Mouse (Mus musculus): ENCODE results near the gene Dnm3. TPM values are rescaled to one million over a fixed set of nuclear protein-coding genes. Genes with fewer than 3 reads are reported as not detected.

The Dnm3 gene
- polyA plus RNA-seq, 1 experiment: 0.09 TPM

- TF ChIP-seq GATA1 (IDR thresholded peaks at IDR 0.05; ENCODE audit: low read length): no peak
Observed at GRCm38 (mm10) chr1:162217340-162217974, 260.4 kb downstream of the Dnm3 start.

GRCm38 (mm10) chr1:162216656-162217055, 261.2 kb downstream of the Dnm3 start:
- no peak for TF ChIP-seq GATA1 (IDR thresholded peaks at IDR 0.05; ENCODE audit: low read length)

GRCm38 (mm10) chr1:162215743-162216142, 262.1 kb downstream of the Dnm3 start:
- TF ChIP-seq GATA1 (IDR thresholded peaks at IDR 0.05; ENCODE audit: low read length): no peak

GRCm38 (mm10) chr1:162213066-162213465, 264.8 kb downstream of the Dnm3 start:
- no peak for TF ChIP-seq GATA1 (IDR thresholded peaks at IDR 0.05; ENCODE audit: low read length)

GRCm38 (mm10) chr1:162210529-162210928, 267.3 kb downstream of the Dnm3 start:
- no peak for TF ChIP-seq GATA1 (IDR thresholded peaks at IDR 0.05; ENCODE audit: low read length)

GRCm38 (mm10) chr1:162209487-162210149, 268.2 kb downstream of the Dnm3 start:
- TF ChIP-seq GATA1 (IDR thresholded peaks at IDR 0.05; ENCODE audit: low read length): no peak

- TF ChIP-seq GATA1 (IDR thresholded peaks at IDR 0.05; ENCODE audit: low read length): no peak
Observed at GRCm38 (mm10) chr1:162209010-162209409, 268.8 kb downstream of the Dnm3 start.

GRCm38 (mm10) chr1:162207708-162208043, 270.2 kb downstream of the Dnm3 start:
- TF ChIP-seq GATA1 (IDR thresholded peaks at IDR 0.05; ENCODE audit: low read length): no peak

- TF ChIP-seq GATA1 (IDR thresholded peaks at IDR 0.05; ENCODE audit: low read length): no peak
Observed at GRCm38 (mm10) chr1:162206998-162207707, 270.7 kb downstream of the Dnm3 start.

GRCm38 (mm10) chr1:162202465-162203348, 275.1 kb downstream of the Dnm3 start:
- TF ChIP-seq GATA1 (IDR thresholded peaks at IDR 0.05; ENCODE audit: low read length): no peak

- no peak for TF ChIP-seq GATA1 (IDR thresholded peaks at IDR 0.05; ENCODE audit: low read length)
Observed at GRCm38 (mm10) chr1:162200446-162200845, 277.4 kb downstream of the Dnm3 start.

- TF ChIP-seq GATA1 (IDR thresholded peaks at IDR 0.05; ENCODE audit: low read length): no peak
Observed at GRCm38 (mm10) chr1:162196812-162197680, 280.8 kb downstream of the Dnm3 start.

- TF ChIP-seq GATA1 (IDR thresholded peaks at IDR 0.05; ENCODE audit: low read length): no peak
Observed at GRCm38 (mm10) chr1:162188744-162189143, 289.1 kb downstream of the Dnm3 start.

GRCm38 (mm10) chr1:162187352-162188120, 290.3 kb downstream of the Dnm3 start:
- TF ChIP-seq GATA1 (IDR thresholded peaks at IDR 0.05; ENCODE audit: low read length): no peak
